Mouse (Mus musculus): Measurements from ENCODE around the gene Ucn2. TPM values are rescaled to one million over a fixed set of nuclear protein-coding genes. Genes with fewer than 3 reads are reported as not detected.
A peak's percentile ranks its signal among the peaks of the same experiment; 100 is the strongest.

The Ucn2 gene
- polyA plus RNA-seq, 1 experiment from 2014 or later, result not detected

GRCm38 (mm10) chr9:108955846-108956245 lies 30.0 kb upstream of the Ucn2 start:
- DNase-seq (ENCODE audit: low spot score) (no peak), ATAC-seq (replicated peaks; ENCODE audit: low FRiP score) (no peak)
- peaks cover 23% of the 10 kb centered on the region for H3K27me3 ChIP-seq (replicated peaks; ENCODE audit: control insufficient read depth, insufficient read depth, low read length)
- H3K4me1 ChIP-seq (replicated peaks; ENCODE audit: control insufficient read depth, insufficient read depth, low read length), result no peaks in the 10 kb centered on the region
- H3K4me2 ChIP-seq, result no peak overlapping the region
- WGBS, result 83% methylated on average over 11 of the region's 11 CpGs
- no peak overlapping the region for H3K9ac ChIP-seq (ENCODE audit: low read depth, low read length)
- H3K9me3 ChIP-seq (ENCODE audit: control insufficient read depth, low read length), result no peaks in the 10 kb centered on the region
- H3K36me3 ChIP-seq (ENCODE audit: control insufficient read depth, insufficient read depth, low read length), result no peaks in the 10 kb centered on the region
- no peak overlapping the region for H3K27ac ChIP-seq (ENCODE audit: low read depth, low read length)
- H3K4me3 ChIP-seq (ENCODE audit: low read depth, low read length), result no peak overlapping the region

GRCm38 (mm10) chr9:108963577-108963976 lies 22.2 kb upstream of the Ucn2 start:
- H3K27me3 ChIP-seq (replicated peaks; ENCODE audit: control insufficient read depth, insufficient read depth, low read length), result no peaks in the 10 kb centered on the region
- no peaks in the 10 kb centered on the region for H3K36me3 ChIP-seq (ENCODE audit: control insufficient read depth, insufficient read depth, low read length)
- WGBS, result 71% methylated on average over 3 of the region's 3 CpGs
- H3K4me1 ChIP-seq (replicated peaks; ENCODE audit: control insufficient read depth, insufficient read depth, low read length), result no peaks in the 10 kb centered on the region
- no peak for DNase-seq (ENCODE audit: low spot score)
- no peak overlapping the region for H3K4me2 ChIP-seq
- ATAC-seq (replicated peaks; ENCODE audit: low FRiP score), result no peak
- no peak overlapping the region for H3K9ac ChIP-seq (ENCODE audit: low read depth, low read length)
- H3K27ac ChIP-seq (ENCODE audit: low read depth, low read length), result no peak overlapping the region
- no peak overlapping the region for H3K4me3 ChIP-seq (ENCODE audit: low read depth, low read length)
- no peaks in the 10 kb centered on the region for H3K9me3 ChIP-seq (ENCODE audit: control insufficient read depth, low read length)

GRCm38 (mm10) chr9:108964338-108964737 lies 21.5 kb upstream of the Ucn2 start:
- H3K9ac ChIP-seq (ENCODE audit: low read depth, low read length), result no peak overlapping the region
- H3K27ac ChIP-seq (ENCODE audit: low read depth, low read length), result no peak overlapping the region
- ATAC-seq (replicated peaks; ENCODE audit: low FRiP score) (no peak; the same call in 1 of the 2 replicates), DNase-seq (ENCODE audit: low spot score) (no peak)
- no peaks in the 10 kb centered on the region for H3K27me3 ChIP-seq (replicated peaks; ENCODE audit: control insufficient read depth, insufficient read depth, low read length)
- no peaks in the 10 kb centered on the region for H3K36me3 ChIP-seq (ENCODE audit: control insufficient read depth, insufficient read depth, low read length)
- H3K4me1 ChIP-seq (replicated peaks; ENCODE audit: control insufficient read depth, insufficient read depth, low read length), result no peaks in the 10 kb centered on the region
- no peaks in the 10 kb centered on the region for H3K9me3 ChIP-seq (ENCODE audit: control insufficient read depth, low read length)
- 62% methylated on average over 6 of the region's 6 CpGs for WGBS
- H3K4me3 ChIP-seq (ENCODE audit: low read depth, low read length), result no peak overlapping the region
- no peak overlapping the region for H3K4me2 ChIP-seq

- Histone ChIP-seq H3K4me2 (no peak overlapping the region), H3K9ac (ENCODE audit: low read depth, low read length) (no peak overlapping the region), H3K4me1 (replicated peaks; ENCODE audit: control insufficient read depth, insufficient read depth, low read length) (no peaks in the 10 kb centered on the region), H3K4me3 (ENCODE audit: low read depth, low read length) (no peak overlapping the region), H3K9me3 (ENCODE audit: control insufficient read depth, low read length) (no peaks in the 10 kb centered on the region), H3K36me3 (ENCODE audit: control insufficient read depth, insufficient read depth, low read length) (no peaks in the 10 kb centered on the region), H3K27ac (ENCODE audit: low read depth, low read length) (no peak overlapping the region), H3K27me3 (replicated peaks; ENCODE audit: control insufficient read depth, insufficient read depth, low read length) (no peaks in the 10 kb centered on the region)
- WGBS, result 70% methylated on average over 8 of the region's 8 CpGs
- DNase-seq (ENCODE audit: low spot score) (no peak), ATAC-seq (replicated peaks; ENCODE audit: low FRiP score) (no peak)
Measured at GRCm38 (mm10) chr9:108970623-108971022, 15.2 kb upstream of the Ucn2 start.

GRCm38 (mm10) chr9:108976483-108976882 lies 9.3 kb upstream of the Ucn2 start:
- DNase-seq (ENCODE audit: low spot score) (no peak), ATAC-seq (replicated peaks; ENCODE audit: low FRiP score) (no peak)
- Histone ChIP-seq H3K4me2 (no peak overlapping the region), H3K4me3 (ENCODE audit: low read depth, low read length) (no peak overlapping the region), H3K4me1 (replicated peaks; ENCODE audit: control insufficient read depth, insufficient read depth, low read length) (no peaks in the 10 kb centered on the region), H3K36me3 (ENCODE audit: control insufficient read depth, insufficient read depth, low read length) (no peaks in the 10 kb centered on the region), H3K9ac (ENCODE audit: low read depth, low read length) (no peak overlapping the region), H3K9me3 (ENCODE audit: control insufficient read depth, low read length) (no peaks in the 10 kb centered on the region), H3K27ac (ENCODE audit: low read depth, low read length) (no peak overlapping the region), H3K27me3 (replicated peaks; ENCODE audit: control insufficient read depth, insufficient read depth, low read length) (no peaks in the 10 kb centered on the region)
- WGBS, result 72% methylated on average over 9 of the region's 9 CpGs

GRCm38 (mm10) chr9:108977966-108978365 lies 7.8 kb upstream of the Ucn2 start:
- Histone ChIP-seq H3K27me3 (replicated peaks; ENCODE audit: control insufficient read depth, insufficient read depth, low read length) (no peaks in the 10 kb centered on the region), H3K9ac (ENCODE audit: low read depth, low read length) (no peak overlapping the region), H3K4me1 (replicated peaks; ENCODE audit: control insufficient read depth, insufficient read depth, low read length) (peaks cover 1% of the 10 kb centered on the region; the same call in 1 of the 2 replicates), H3K4me3 (ENCODE audit: low read depth, low read length) (no peak overlapping the region), H3K9me3 (ENCODE audit: control insufficient read depth, low read length) (no peaks in the 10 kb centered on the region), H3K4me2 (no peak overlapping the region), H3K27ac (ENCODE audit: low read depth, low read length) (no peak overlapping the region), H3K36me3 (ENCODE audit: control insufficient read depth, insufficient read depth, low read length) (no peaks in the 10 kb centered on the region)
- WGBS, result 60% methylated on average over 7 of the region's 7 CpGs
- DNase-seq (ENCODE audit: low spot score) (no peak), ATAC-seq (replicated peaks; ENCODE audit: low FRiP score) (no peak)

DNA sequence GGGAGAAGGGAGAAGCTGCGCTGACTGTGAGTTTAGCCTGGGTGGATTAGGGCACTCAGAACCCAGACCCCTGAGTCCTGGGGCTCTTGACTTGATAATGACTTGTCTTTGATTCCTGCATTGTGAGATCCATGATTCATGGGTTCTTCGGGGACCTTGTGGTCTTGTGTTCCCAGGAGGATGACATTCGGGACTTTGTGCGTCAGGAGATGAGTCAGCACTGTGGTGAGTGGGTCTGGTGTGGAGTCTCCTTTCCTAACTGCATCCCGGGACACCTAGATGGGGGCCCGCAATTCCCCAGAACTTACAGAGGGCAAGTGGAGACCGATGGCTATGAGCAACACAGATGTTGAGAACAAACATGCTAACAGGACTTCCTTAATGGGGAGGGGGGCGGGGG lies 3.3 kb upstream of the Ucn2 start:
- no peak overlapping the region for H3K27ac ChIP-seq (ENCODE audit: low read depth, low read length)
- DNase-seq (ENCODE audit: low spot score), result no peak

GRCm38 (mm10) chr9:108983209-108983608 lies 2.6 kb upstream of the Ucn2 start:
- Histone ChIP-seq H3K9ac (ENCODE audit: low read depth, low read length) (no peak overlapping the region), H3K4me1 (replicated peaks; ENCODE audit: control insufficient read depth, insufficient read depth, low read length) (peaks cover 17% of the 10 kb centered on the region), H3K36me3 (ENCODE audit: control insufficient read depth, insufficient read depth, low read length) (no peaks in the 10 kb centered on the region), H3K27me3 (replicated peaks; ENCODE audit: control insufficient read depth, insufficient read depth, low read length) (no peaks in the 10 kb centered on the region), H3K27ac (ENCODE audit: low read depth, low read length) (no peak overlapping the region), H3K9me3 (ENCODE audit: control insufficient read depth, low read length) (no peaks in the 10 kb centered on the region), H3K4me2 (peak overlapping the region; percentile 41), H3K4me3 (ENCODE audit: low read depth, low read length) (no peak overlapping the region)
- ATAC-seq (replicated peaks; ENCODE audit: low FRiP score) (peak; percentile 79), DNase-seq (ENCODE audit: low spot score) (no peak)
- 43% methylated on average over 9 of the region's 9 CpGs for WGBS

More for the DNA sequence above, 3.3 kb upstream of the Ucn2 start:
- Histone ChIP-seq H3K4me3 (ENCODE audit: low read depth, low read length) (no peak overlapping the region), H3K27me3 (replicated peaks; ENCODE audit: control insufficient read depth, insufficient read depth, low read length) (no peaks in the 10 kb centered on the region), H3K9me3 (ENCODE audit: control insufficient read depth, low read length) (no peaks in the 10 kb centered on the region), H3K36me3 (ENCODE audit: control insufficient read depth, insufficient read depth, low read length) (no peaks in the 10 kb centered on the region), H3K4me1 (replicated peaks; ENCODE audit: control insufficient read depth, insufficient read depth, low read length) (peaks cover 10% of the 10 kb centered on the region), H3K9ac (ENCODE audit: low read depth, low read length) (no peak overlapping the region), H3K4me2 (no peak overlapping the region)
- WGBS, result 76% methylated on average over 8 of the region's 8 CpGs
- ATAC-seq (replicated peaks; ENCODE audit: low FRiP score), result no peak

GRCm38 (mm10) chr9:108987704-108988350 lies 2.0 kb downstream of the Ucn2 start:
- Histone ChIP-seq H3K4me3 (ENCODE audit: low read depth, low read length) (no peak overlapping the region), H3K36me3 (ENCODE audit: control insufficient read depth, insufficient read depth, low read length) (no peaks in the 10 kb centered on the region), H3K9ac (ENCODE audit: low read depth, low read length) (no peak overlapping the region), H3K4me2 (peak overlapping the region; percentile 43), H3K4me1 (replicated peaks; ENCODE audit: control insufficient read depth, insufficient read depth, low read length) (peaks cover 42% of the 10 kb centered on the region), H3K9me3 (ENCODE audit: control insufficient read depth, low read length) (no peaks in the 10 kb centered on the region), H3K27me3 (replicated peaks; ENCODE audit: control insufficient read depth, insufficient read depth, low read length) (no peaks in the 10 kb centered on the region), H3K27ac (ENCODE audit: low read depth, low read length) (no peak overlapping the region)
- ATAC-seq (replicated peaks; ENCODE audit: low FRiP score) (no peak), DNase-seq (ENCODE audit: low spot score) (no peak)
- 26% methylated on average over 14 of the region's 15 CpGs for WGBS

All from liver, embryonic 11.5 days (tissue).